Comparison of ENCODE assay signal across 11 mouse cellular contexts in genomic region chr5:81345436-81346131, GRCm38 (mm10).
A peak's percentile ranks its signal among the peaks of the same experiment; 100 is the strongest.
DNase-seq lines count a peak whose midpoint lies in the region; ATAC-seq lines count a peak whose summit lies in the region.
"Had no signal": no experiment of that assay in that cellular context is flagged by ENCODE, and none has a peak within 500 bp of the region (broad histone marks: within the 10 kb centered on the region; RNA-seq: fewer than 3 reads in every experiment).

No protein-coding gene starts in this region.

- no peak overlapping the region for H3K9ac ChIP-seq in limb, embryonic 11.5 days (ENCODE audit: low read length)
- no peak overlapping the region for H3K9ac ChIP-seq in neural tube, embryonic 14.5 days (replicated peaks; ENCODE audit: low read depth, low read length)
- H3K9ac ChIP-seq: limb, embryonic 15.5 days had no signal

- 61% methylated on average over 9 of the region's 9 CpGs for WGBS in limb, embryonic 11.5 days
- 67% methylated on average over 9 of the region's 9 CpGs for WGBS in limb, embryonic 10.5 days
- WGBS in neural tube, embryonic 14.5 days = 51% methylated on average over 9 of the region's 9 CpGs

- H3K4me2 ChIP-seq in limb, embryonic 11.5 days (ENCODE audit: low read depth, severe bottlenecking) = no peak overlapping the region
- no peak overlapping the region for H3K4me2 ChIP-seq in neural tube, embryonic 14.5 days (ENCODE audit: low read depth, low read length)
- H3K4me2 ChIP-seq: limb, embryonic 15.5 days had no signal

- no peak overlapping the region for H3K4me3 ChIP-seq in limb, embryonic 11.5 days (ENCODE audit: low read depth, low read length)
- H3K4me3 ChIP-seq in limb, embryonic 10.5 days = no peak overlapping the region
- no peak overlapping the region for H3K4me3 ChIP-seq in neural tube, embryonic 14.5 days (ENCODE audit: low read depth, low read length)
- H3K4me3 ChIP-seq: limb, embryonic 15.5 days had no signal

- 0 out of 2 replicates have a peak, but pooled peaks cover 9% of the 10 kb centered on the region for H3K4me1 ChIP-seq in limb, embryonic 11.5 days (ENCODE audit: control insufficient read depth, insufficient read depth, low read length)
- H3K4me1 ChIP-seq in limb, embryonic 10.5 days = peaks cover 50% of the 10 kb centered on the region
- H3K4me1 ChIP-seq in neural tube, embryonic 14.5 days (ENCODE audit: control insufficient read depth, insufficient read depth, low read length) = peaks cover 3% of the 10 kb centered on the region; the same call in 1 of the 2 replicates

- H3K36me3 ChIP-seq in limb, embryonic 11.5 days (ENCODE audit: control insufficient read depth, insufficient read depth, low read length) = no peaks in the 10 kb centered on the region
- H3K36me3 ChIP-seq in limb, embryonic 10.5 days = no peaks in the 10 kb centered on the region
- no peaks in the 10 kb centered on the region for H3K36me3 ChIP-seq in neural tube, embryonic 14.5 days (ENCODE audit: control insufficient read depth, insufficient read depth, low read length)
- H3K36me3 ChIP-seq: limb, embryonic 15.5 days had no signal

- peak; percentile 21 to 28 for DNase-seq in cerebellum, postnatal 10 days
- DNase-seq in cerebellum, adult 18-20 months = no peak
- no peak for DNase-seq in limb, embryonic 11.5 days (ENCODE audit: low spot score)
- DNase-seq in limb, embryonic 10.5 days (ENCODE audit: low spot score) = no peak
- peak; percentile 49 to 61 for DNase-seq in kidney, postnatal 4 days
- DNase-seq in layer of hippocampus, postnatal 10 days (ENCODE audit: low spot score in 2 of 2) = no peak
- DNase-seq: right cerebral cortex, postnatal 14 days had no signal

- ATAC-seq in limb, embryonic 11.5 days (ENCODE audit: insufficient number of reproducible peaks, low FRiP score, low TSS enrichment, low read depth) = 0 out of 2 replicates have a peak, but pooled peaks have one; percentile 16
- ATAC-seq in neural tube, embryonic 14.5 days (ENCODE audit: low read depth) = peak; percentile 59; the same call in 1 of the 2 replicates
- ATAC-seq in megakaryocyte progenitor cell, adult 5-6 weeks (replicated peaks; ENCODE audit: poor library complexity) = no peak
- ATAC-seq: intestine, embryonic 16.5 days had no signal

- no peak overlapping the region for H3K27ac ChIP-seq in limb, embryonic 11.5 days (replicated peaks; ENCODE audit: low read depth, low read length)
- H3K27ac ChIP-seq in limb, embryonic 10.5 days = no peak overlapping the region
- H3K27ac ChIP-seq in neural tube, embryonic 14.5 days (ENCODE audit: low read depth, low read length) = no peak overlapping the region
- H3K27ac ChIP-seq: limb, embryonic 15.5 days had no signal

- no peaks in the 10 kb centered on the region for H3K9me3 ChIP-seq in limb, embryonic 11.5 days (ENCODE audit: control insufficient read depth, low read length)
- H3K9me3 ChIP-seq in limb, embryonic 10.5 days (replicated peaks) = no peaks in the 10 kb centered on the region
- no peaks in the 10 kb centered on the region for H3K9me3 ChIP-seq in neural tube, embryonic 14.5 days (ENCODE audit: control insufficient read depth, low read length)
- H3K9me3 ChIP-seq: limb, embryonic 15.5 days had no signal

- H3K27me3 ChIP-seq in limb, embryonic 11.5 days (ENCODE audit: control insufficient read depth, insufficient read depth, low read length) = no peaks in the 10 kb centered on the region
- H3K27me3 ChIP-seq in limb, embryonic 10.5 days (ENCODE audit: low read depth, poor library complexity, severe bottlenecking) = no peaks in the 10 kb centered on the region
- no peaks in the 10 kb centered on the region for H3K27me3 ChIP-seq in neural tube, embryonic 14.5 days (ENCODE audit: control insufficient read depth, insufficient read depth, low read length)
- H3K27me3 ChIP-seq: limb, embryonic 15.5 days had no signal

Comparison
In these comparisons a context has a peak if more than half of its experiments do, and no peak if none do; other contexts are left out.
1. DNase-seq: peak in cerebellum, postnatal 10 days (2 of 2) and kidney, postnatal 4 days (2 of 2); none in cerebellum, adult 18-20 months (0 of 2), limb, embryonic 11.5 days (single experiment), limb, embryonic 10.5 days (single experiment) and layer of hippocampus, postnatal 10 days (0 of 2).